Mouse (Mus musculus) hindbrain, embryonic 16.5 days (tissue): ENCODE data around the gene Trmt10a. TPM values are rescaled to one million over a fixed set of nuclear protein-coding genes. Genes with fewer than 3 reads are reported as not detected.

Source experiments
- ATAC-seq: fragments of 200-750 bp; cut with Nextera tagmentation; 2 replicates; pipeline ENCODE4 v1.8.0; 2017; ENCODE audit warnings: moderate TSS enrichment, moderate library complexity
- H3K27ac ChIP-seq: fragments of 300-500 bp; sonication (generic); 2 replicates; pipeline ENCODE4 v1.5.1; 2014; ENCODE audit warnings: low read depth, mild to moderate bottlenecking, control low read depth, low read length, moderate library complexity
- H3K27me3 ChIP-seq: fragments of 300-500 bp; sonication (generic); replicated peaks from 2 replicates; pipeline ENCODE4 v1.6.1; 2014; ENCODE audit warnings: low read length; ENCODE audit not compliant: control insufficient read depth, insufficient read depth
- H3K36me3 ChIP-seq: fragments of 300-500 bp; sonication (generic); 2 replicates; pipeline ENCODE4 v1.6.1; 2014; ENCODE audit warnings: mild to moderate bottlenecking, low read length, moderate library complexity, mixed read lengths; ENCODE audit not compliant: control insufficient read depth, insufficient read depth
- H3K4me1 ChIP-seq: fragments of 300-500 bp; sonication (generic); 2 replicates; pipeline ENCODE4 v1.6.1; 2014; ENCODE audit warnings: low read depth, low read length; ENCODE audit not compliant: control insufficient read depth, insufficient read depth
- H3K4me2 ChIP-seq: fragments of 300-500 bp; sonication (generic); 2 replicates; pipeline ENCODE4 v1.6.1; 2014; ENCODE audit warnings: mild to moderate bottlenecking, low read length, control low read depth, moderate library complexity
- H3K4me3 ChIP-seq: fragments of 300-500 bp; sonication (generic); 2 replicates; pipeline ENCODE4 v1.5.1; 2014; ENCODE audit warnings: mild to moderate bottlenecking, low read length, control low read depth, moderate library complexity
- H3K9ac ChIP-seq: fragments of 300-500 bp; sonication (generic); 2 replicates; pipeline ENCODE4 v1.6.1; 2014; ENCODE audit warnings: low read depth, mild to moderate bottlenecking, control low read depth, low read length, moderate library complexity
- H3K9me3 ChIP-seq: fragments of 300-500 bp; sonication (generic); 2 replicates; pipeline ENCODE4 v1.6.1; 2014; ENCODE audit warnings: mild to moderate bottlenecking, low read length, moderate library complexity; ENCODE audit not compliant: control insufficient read depth
- WGBS: fragments of 180-500 bp; shearing (Covaris S2); extraction: QIAGEN DNeasy Blood & Tissue Kit; methylation state at CpG from one replicate; pipeline ENCODE4 v1.1.7; 2014; 5-methylcytosine and 5-hydroxymethylcytosine counted together
- polyA plus RNA-seq: library from polyadenylated mRNA; unstranded; fragments of >200 nt; fragmentation: Nextera tagmentation; extraction: Ambion mirVana; gene quantifications from 2 replicates; pipeline ENCODE4 v1.2.1, GENCODE M21; 2015

The Trmt10a gene
- polyA plus RNA-seq, 1 experiment from 2014 or later, result 6.4 TPM

- Histone ChIP-seq H3K4me2 (no peak overlapping the region), H3K9ac (no peak overlapping the region), H3K36me3 (no peaks in the 10 kb centered on the region), H3K4me3 (no peak overlapping the region), H3K9me3 (no peaks in the 10 kb centered on the region), H3K27ac (no peak overlapping the region), H3K4me1 (no peaks in the 10 kb centered on the region), H3K27me3 (no peaks in the 10 kb centered on the region)
- no peak for ATAC-seq
- 90% methylated on average over 19 of the region's 19 CpGs for WGBS
These were observed 32.1 kb upstream of the Trmt10a start for GRCm38 (mm10) chr3:138110910-138111782.

- Histone ChIP-seq H3K36me3 (no peaks in the 10 kb centered on the region), H3K4me2 (no peak overlapping the region), H3K9ac (no peak overlapping the region), H3K4me3 (no peak overlapping the region), H3K9me3 (no peaks in the 10 kb centered on the region), H3K27me3 (no peaks in the 10 kb centered on the region), H3K4me1 (no peaks in the 10 kb centered on the region), H3K27ac (no peak overlapping the region)
- ATAC-seq, result no peak; the same call in 1 of the 2 replicates
- 82% methylated on average over 17 of the region's 17 CpGs for WGBS
These were observed 29.1 kb upstream of the Trmt10a start for GRCm38 (mm10) chr3:138114106-138114505.

GRCm38 (mm10) chr3:138116871-138117270 lies 26.4 kb upstream of the Trmt10a start:
- Histone ChIP-seq H3K4me3 (no peak overlapping the region), H3K27me3 (no peaks in the 10 kb centered on the region), H3K9ac (no peak overlapping the region), H3K36me3 (no peaks in the 10 kb centered on the region), H3K4me1 (no peaks in the 10 kb centered on the region), H3K27ac (no peak overlapping the region), H3K4me2 (no peak overlapping the region), H3K9me3 (no peaks in the 10 kb centered on the region)
- ATAC-seq, result no peak
- WGBS, result 91% methylated on average over 4 of the region's 4 CpGs

DNA sequence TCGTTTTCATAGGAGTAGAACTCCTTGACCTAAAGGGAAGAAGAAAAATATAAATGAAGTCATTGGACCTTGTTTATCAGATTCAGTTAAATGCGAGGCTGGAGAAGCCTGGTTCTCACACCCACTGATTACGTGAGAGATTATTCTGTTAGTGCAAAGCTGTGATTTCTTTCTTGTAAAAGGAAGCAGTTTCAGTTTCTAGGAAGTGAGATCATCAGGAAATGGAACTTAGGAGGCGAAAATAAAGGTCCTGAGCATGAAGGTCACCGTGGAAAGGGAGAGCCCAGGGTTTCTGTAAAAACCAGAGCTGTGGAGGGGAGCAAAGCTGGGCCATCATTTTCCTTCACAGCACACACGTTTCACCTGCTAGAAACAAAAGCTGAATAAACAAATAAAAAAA lies 24.9 kb upstream of the Trmt10a start:
- Histone ChIP-seq H3K4me3 (no peak overlapping the region), H3K36me3 (no peaks in the 10 kb centered on the region), H3K9me3 (no peaks in the 10 kb centered on the region), H3K9ac (no peak overlapping the region), H3K27me3 (no peaks in the 10 kb centered on the region), H3K27ac (no peak overlapping the region), H3K4me1 (no peaks in the 10 kb centered on the region), H3K4me2 (no peak overlapping the region)
- no peak for ATAC-seq
- 78% methylated on average over 6 of the region's 6 CpGs for WGBS

- no peaks in the 10 kb centered on the region for H3K36me3 ChIP-seq
- 74% methylated on average over 14 of the region's 14 CpGs for WGBS
These were observed 24.4 kb upstream of the Trmt10a start for GRCm38 (mm10) chr3:138118831-138119230.

DNA sequence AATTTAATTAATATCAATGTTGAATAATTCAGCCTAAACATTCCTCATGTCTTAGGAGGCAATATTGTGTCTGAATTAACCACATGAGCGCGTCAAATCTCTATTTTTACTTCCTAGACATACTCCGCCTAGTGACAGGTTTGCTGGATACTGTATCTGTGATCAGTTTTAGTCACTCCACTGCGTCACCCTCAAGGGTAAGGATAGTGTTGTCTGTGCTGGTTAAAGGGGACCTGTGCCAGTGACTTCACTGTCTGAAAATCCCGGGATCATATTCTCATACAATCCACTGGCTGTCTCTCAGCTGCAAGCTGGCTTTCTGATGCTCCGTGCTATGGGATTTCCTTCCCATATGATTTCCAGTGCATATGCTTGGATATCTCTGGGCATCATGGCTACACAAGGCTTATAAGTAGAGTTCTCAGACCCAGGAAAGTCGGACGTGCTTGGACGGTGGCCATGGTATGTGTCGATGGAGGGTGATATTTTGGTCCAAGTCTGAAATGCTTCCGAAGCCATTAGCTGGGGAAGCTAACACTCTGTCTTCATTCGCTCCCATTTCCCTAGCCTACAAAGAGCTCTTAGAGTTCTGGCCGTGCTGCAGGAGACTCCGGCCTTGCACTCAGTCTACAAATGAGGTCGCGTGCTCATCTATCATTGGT lies 23.7 kb upstream of the Trmt10a start:
- H3K9ac ChIP-seq, result no peak overlapping the region
- H3K27me3 ChIP-seq, result no peaks in the 10 kb centered on the region
- H3K4me1 ChIP-seq, result no peaks in the 10 kb centered on the region
- ATAC-seq, result no peak
- 91% methylated on average over 16 of the region's 16 CpGs for WGBS
- no peak overlapping the region for H3K4me2 ChIP-seq
- no peak overlapping the region for H3K27ac ChIP-seq
- H3K36me3 ChIP-seq, result no peaks in the 10 kb centered on the region
- no peak overlapping the region for H3K4me3 ChIP-seq
- no peaks in the 10 kb centered on the region for H3K9me3 ChIP-seq

More at GRCm38 (mm10) chr3:138118831-138119230, 24.4 kb upstream of the Trmt10a start:
- H3K27ac ChIP-seq, result no peak overlapping the region
- H3K9me3 ChIP-seq, result no peaks in the 10 kb centered on the region
- H3K27me3 ChIP-seq, result no peaks in the 10 kb centered on the region
- H3K4me2 ChIP-seq, result no peak overlapping the region
- no peak overlapping the region for H3K9ac ChIP-seq
- no peak for ATAC-seq
- H3K4me1 ChIP-seq, result no peaks in the 10 kb centered on the region
- no peak overlapping the region for H3K4me3 ChIP-seq

- Histone ChIP-seq H3K36me3 (no peaks in the 10 kb centered on the region), H3K4me1 (no peaks in the 10 kb centered on the region), H3K9ac (no peak overlapping the region), H3K27me3 (no peaks in the 10 kb centered on the region), H3K9me3 (no peaks in the 10 kb centered on the region), H3K4me2 (no peak overlapping the region), H3K4me3 (no peak overlapping the region), H3K27ac (no peak overlapping the region)
- no peak for ATAC-seq
- WGBS, result 93% methylated on average over 2 of the region's 2 CpGs
These were observed 21.8 kb upstream of the Trmt10a start for GRCm38 (mm10) chr3:138121461-138121860.

- no peak overlapping the region for H3K27ac ChIP-seq
- H3K4me3 ChIP-seq, result no peak overlapping the region
- ATAC-seq, result no peak
- no peak overlapping the region for H3K4me2 ChIP-seq
- H3K9me3 ChIP-seq, result no peaks in the 10 kb centered on the region
- 92% methylated on average over 10 of the region's 10 CpGs for WGBS
- H3K9ac ChIP-seq, result no peak overlapping the region
- H3K27me3 ChIP-seq, result no peaks in the 10 kb centered on the region
- H3K36me3 ChIP-seq, result no peaks in the 10 kb centered on the region
- H3K4me1 ChIP-seq, result no peaks in the 10 kb centered on the region
These were observed 19.4 kb upstream of the Trmt10a start for GRCm38 (mm10) chr3:138123842-138124241.

- no peaks in the 10 kb centered on the region for H3K36me3 ChIP-seq
- H3K9ac ChIP-seq, result no peak overlapping the region
- no peak overlapping the region for H3K4me2 ChIP-seq
- no peak for ATAC-seq
- no peak overlapping the region for H3K27ac ChIP-seq
- H3K4me1 ChIP-seq, result no peaks in the 10 kb centered on the region
- H3K27me3 ChIP-seq, result no peaks in the 10 kb centered on the region
- H3K9me3 ChIP-seq, result no peaks in the 10 kb centered on the region
- WGBS, result 96% methylated on average over 6 of the region's 6 CpGs
- no peak overlapping the region for H3K4me3 ChIP-seq
These were observed 14.1 kb upstream of the Trmt10a start for GRCm38 (mm10) chr3:138129110-138129509.
